Mouse (Mus musculus) heart, postnatal 4 days (tissue): ENCODE results near the gene Sec1. TPM values are rescaled to one million over a fixed set of nuclear protein-coding genes. Genes with fewer than 3 reads are reported as not detected.

ENCODE experiments used
- DNase-seq: peaks from one replicate; pipeline ENCODE4 v3.0.0; 2021
- total RNA-seq, 2 experiments: library from RNA; stranded (reverse); gene quantifications; 2 replicates each; pipeline ENCODE4 v1.2.3; 2021

The Sec1 gene
- total RNA-seq, 2 experiments from 2014 or later = 0.14 to 0.18 TPM

GRCm38 (mm10) chr7:45639561-45640027, 54.6 kb downstream of the Sec1 start, which contains the start of gene Mamstr:
TSS of gene Mamstr (plus strand) at chr7:45639977.
- no peak for DNase-seq

- peak; percentile 93 for DNase-seq
Measured at GRCm38 (mm10) chr7:45638623-45639401, 55.4 kb downstream of the Sec1 start.

- no peak for DNase-seq
Measured at GRCm38 (mm10) chr7:45637710-45638109, 56.5 kb downstream of the Sec1 start.

- DNase-seq = peak; percentile 85
Measured at GRCm38 (mm10) chr7:45635711-45636688, 58.2 kb downstream of the Sec1 start.

- peak; percentile 45 for DNase-seq
Measured at GRCm38 (mm10) chr7:45634946-45635681, 59.1 kb downstream of the Sec1 start.

- peak; percentile 70 for DNase-seq
Measured at GRCm38 (mm10) chr7:45632499-45632898, 61.7 kb downstream of the Sec1 start.

- no peak for DNase-seq
Measured at GRCm38 (mm10) chr7:45630064-45630907, 63.9 kb downstream of the Sec1 start.

GRCm38 (mm10) chr7:45628364-45629294, 65.6 kb downstream of the Sec1 start:
- peak; percentile 94 for DNase-seq

Other genes starting within 250 kb of the Sec1 start
- 100 to 1,000 TPM; 302 to 316 TPM for gene Ftl1, start 234.5 kb downstream of the Sec1 start, total RNA-seq
- 10 to 100 TPM; 48.6 to 50.7 TPM for gene Bax, start 227.5 kb downstream of the Sec1 start, total RNA-seq
- gene Tulp2, start 212.5 kb downstream of the Sec1 start, total RNA-seq = 1 to 10 TPM in 1 of 2 experiments, not detected in 1; 1.1 TPM
- 1 to 10 TPM; 2.0 to 2.1 TPM for gene Gm45808, start 207.6 kb downstream of the Sec1 start, total RNA-seq
- 1 to 10 TPM; 3.5 to 4.7 TPM for gene Dhdh, start 205.6 kb downstream of the Sec1 start, total RNA-seq
- gene Nucb1, start 184.0 kb downstream of the Sec1 start, total RNA-seq = 100 to 1,000 TPM; 121 to 131 TPM
- 10 to 100 TPM; 40.7 to 42.1 TPM for gene Ppp1r15a, start 168.1 kb downstream of the Sec1 start, total RNA-seq
- 1 to 10 TPM; 3.6 to 4.0 TPM for gene Plekha4, start 168.1 kb downstream of the Sec1 start, total RNA-seq
- gene Hsd17b14, start 139.5 kb downstream of the Sec1 start, total RNA-seq = under 1 TPM in 1 of 2 experiments, not detected in 1; 0.20 TPM
- 10 to 100 TPM; 56.1 to 64.7 TPM for gene Bcat2, start 124.2 kb downstream of the Sec1 start, total RNA-seq
- not detected for gene Fgf21, start 78.9 kb downstream of the Sec1 start, total RNA-seq
- gene Fut1, start 77.1 kb downstream of the Sec1 start, total RNA-seq = not detected
- gene Izumo1, start 72.6 kb downstream of the Sec1 start, total RNA-seq = under 1 TPM; 0.56 to 0.60 TPM
- gene Rasip1, start 66.9 kb downstream of the Sec1 start, total RNA-seq = 10 to 100 TPM; 50.0 to 50.5 TPM
- 10 to 100 TPM in 1 of 2 experiments, 1 to 10 TPM in 1; 8.8 to 11.7 TPM for gene Mamstr, start 54.4 kb downstream of the Sec1 start, total RNA-seq
- gene Fut2, start 28.0 kb downstream of the Sec1 start, total RNA-seq = not detected
- not detected for gene Ntn5, start 10.4 kb downstream of the Sec1 start, total RNA-seq
- 1 to 10 TPM; 4.5 to 5.0 TPM for gene Car11, start 5.4 kb upstream of the Sec1 start, total RNA-seq
- gene Dbp, start 10.7 kb upstream of the Sec1 start, total RNA-seq = 10 to 100 TPM; 22.6 to 25.1 TPM
- 100 to 1,000 TPM; 787 to 798 TPM for gene Rpl18, start 21.1 kb upstream of the Sec1 start, total RNA-seq
- 10 to 100 TPM; 14.2 to 16.7 TPM for gene Sphk2, start 23.6 kb upstream of the Sec1 start, total RNA-seq
- gene Fam83e, start 26.8 kb upstream of the Sec1 start, total RNA-seq = under 1 TPM; 0.38 to 0.43 TPM
- not detected for gene Spaca4, start 31.4 kb upstream of the Sec1 start, total RNA-seq
- gene Lmtk3, start 89.3 kb upstream of the Sec1 start, total RNA-seq = under 1 TPM; 0.10 to 0.16 TPM
- gene Sult2b1, start 90.3 kb upstream of the Sec1 start, total RNA-seq = not detected
- gene Cyth2, start 120.2 kb upstream of the Sec1 start, total RNA-seq = 100 to 1,000 TPM; 105 to 107 TPM
- gene Kcnj14, start 130.4 kb upstream of the Sec1 start, total RNA-seq = under 1 TPM; 0.34 to 0.38 TPM
- gene Grwd1, start 136.5 kb upstream of the Sec1 start, total RNA-seq = 10 to 100 TPM; 19.3 to 19.9 TPM
- 100 to 1,000 TPM; 118 to 130 TPM for gene Kdelr1, start 178.4 kb upstream of the Sec1 start, total RNA-seq
- under 1 TPM; 0.52 to 0.63 TPM for gene Grin2d, start 184.0 kb upstream of the Sec1 start, total RNA-seq
- gene Syngr4, start 202.3 kb upstream of the Sec1 start, total RNA-seq = 1 to 10 TPM in 1 of 2 experiments, under 1 TPM in 1; 0.90 to 1.3 TPM
- gene Tmem143, start 202.5 kb upstream of the Sec1 start, total RNA-seq = 10 to 100 TPM; 36.9 to 43.9 TPM
- gene Emp3, start 227.0 kb upstream of the Sec1 start, total RNA-seq = 10 to 100 TPM; 38.0 to 42.1 TPM
- 1 to 10 TPM; 1.6 TPM for gene Ccdc114, start 229.7 kb upstream of the Sec1 start, total RNA-seq